Mouse (Mus musculus) lung, adult 2 months (tissue): ENCODE results near the gene Zfp119b.

ENCODE experiments used
- CTCF ChIP-seq: fragments of 200-500 bp; IDR thresholded peaks from 2 replicates; pipeline ENCODE4 v1.5.1; 2011; ENCODE audit warnings: mild to moderate bottlenecking, low read length, control low read depth; ENCODE audit not compliant: insufficient read depth
- POLR2A ChIP-seq: fragments of 200-500 bp; IDR thresholded peaks from 2 replicates; pipeline ENCODE4 v1.6.1; 2011; ENCODE audit warnings: low read depth, mild to moderate bottlenecking, control low read depth, low read length, borderline replicate concordance; ENCODE audit errors: extremely low read depth

DNA sequence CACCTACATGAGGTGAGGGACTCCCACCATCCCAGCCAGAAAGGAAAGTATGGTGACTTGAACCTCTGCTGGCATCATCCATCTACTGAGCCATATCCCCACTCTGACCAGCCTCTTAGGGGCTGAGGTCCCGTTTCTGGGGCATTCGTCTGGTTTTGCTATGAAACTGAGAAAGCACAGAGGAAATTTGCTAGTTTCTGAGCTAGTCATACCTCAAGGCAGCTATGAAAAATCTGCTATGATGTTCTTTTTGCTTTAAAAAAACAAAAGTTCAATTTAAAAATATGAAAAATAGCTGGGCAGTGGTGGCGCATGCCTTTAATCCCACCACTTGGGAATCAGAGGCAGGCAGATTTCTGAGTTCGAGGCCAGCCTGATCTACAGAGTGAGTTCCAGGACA, 653 bp downstream of the Zfp119b start:
- TF ChIP-seq CTCF (no peak), POLR2A (no peak)
